Mouse (Mus musculus) gonadal fat pad, adult 2 months (tissue): Measurements from ENCODE around the gene Trp73. TPM values are rescaled to one million over a fixed set of nuclear protein-coding genes. Genes with fewer than 3 reads are reported as not detected.

ENCODE experiments used
- DNase-seq: peaks from one replicate; pipeline ENCODE4 v3.0.0-alpha.2; 2012; ENCODE audit warnings: low read depth
- polyA plus RNA-seq: library from polyadenylated mRNA; depleted of rRNA; stranded (reverse); fragments of >200 nt; gene quantifications from 2 replicates; pipeline ENCODE4 v1.2.3, GENCODE M21; 2012

Trp73 gene
- polyA plus RNA-seq, 1 experiment = 0.82 TPM

DNA sequence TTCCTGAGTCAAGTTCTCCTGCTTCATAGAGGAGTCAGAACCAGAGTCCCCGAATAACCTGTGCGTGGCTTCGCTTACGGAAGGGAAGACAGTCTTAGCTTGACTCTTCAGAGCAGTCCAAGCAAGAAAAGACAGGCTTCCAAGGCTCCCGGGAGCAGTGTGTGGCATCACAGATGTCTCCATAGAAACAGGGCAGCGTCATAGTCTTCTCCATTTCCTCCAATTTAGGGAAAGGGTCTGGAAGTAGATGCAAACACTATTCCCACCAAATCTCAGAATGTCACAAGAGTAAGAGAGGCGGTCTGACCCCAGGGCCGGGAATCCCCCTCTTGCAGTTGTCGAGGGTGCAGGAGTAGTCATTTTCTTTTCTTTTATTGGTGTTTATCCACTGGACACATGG, 97.4 kb downstream of the Trp73 start, which contains the start of gene Ccdc27:
TSS of gene Ccdc27 (minus strand) at position 101 of the 400 bp plus-strand sequence.
- no peak for DNase-seq

DNA sequence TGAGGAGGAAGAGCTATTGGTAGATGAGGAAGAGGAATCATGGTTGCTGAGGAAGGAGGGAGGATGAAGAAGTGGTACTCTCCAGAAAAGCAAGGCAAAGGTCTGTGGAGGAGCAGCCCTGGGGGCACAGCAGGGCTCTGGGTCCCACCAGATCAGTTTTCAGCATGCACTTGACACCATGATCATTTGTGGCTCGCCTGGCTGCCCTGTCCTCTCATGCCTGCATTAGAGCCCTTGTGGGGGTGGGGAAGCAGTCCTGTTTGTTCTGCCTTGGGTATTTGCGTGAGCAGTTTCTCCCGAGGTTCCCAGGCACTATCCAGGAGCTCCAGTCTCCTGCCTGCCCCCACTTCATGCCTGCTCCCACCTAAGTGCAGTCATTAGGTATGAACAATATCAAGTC, 102.9 kb downstream of the Trp73 start:
- no peak for DNase-seq

DNA sequence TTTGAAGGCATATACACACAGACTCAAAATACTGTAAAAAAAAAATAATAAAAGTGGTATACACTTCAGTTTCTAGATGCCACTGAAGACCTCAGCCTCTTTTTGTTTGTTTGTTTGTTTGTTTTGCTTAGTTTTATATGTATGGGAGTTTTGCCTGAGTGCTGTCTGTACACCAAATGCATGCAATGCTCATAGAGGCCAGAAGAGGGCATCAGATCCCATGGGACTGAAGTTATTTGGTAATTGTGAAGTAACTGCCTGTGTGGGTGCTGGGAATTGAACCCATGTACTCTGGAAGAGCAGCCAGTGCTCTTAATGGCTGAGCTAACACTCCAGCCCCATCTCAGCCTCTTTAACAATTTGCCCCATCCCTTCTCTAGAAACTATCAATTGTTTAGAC, 111.4 kb downstream of the Trp73 start:
- no peak for DNase-seq

DNA sequence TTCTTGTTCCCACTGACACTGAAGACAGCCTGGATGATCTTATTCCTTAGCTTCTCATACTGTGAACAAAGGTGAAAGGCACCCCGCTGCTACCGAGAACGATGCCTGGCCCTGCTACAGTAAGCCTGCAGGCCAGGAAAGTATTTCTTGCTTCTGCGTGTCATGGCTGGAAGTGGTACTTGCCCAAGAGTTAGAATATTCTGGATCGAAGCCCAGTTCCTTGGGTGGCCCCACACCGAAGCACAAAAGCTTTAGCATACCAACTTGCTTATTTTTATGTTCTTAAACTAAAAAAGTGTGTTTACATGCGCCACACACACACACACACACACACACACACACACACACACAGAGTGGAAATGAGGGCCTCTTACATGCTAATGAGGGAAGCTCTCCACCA, 111.9 kb downstream of the Trp73 start:
- DNase-seq = no peak

DNA sequence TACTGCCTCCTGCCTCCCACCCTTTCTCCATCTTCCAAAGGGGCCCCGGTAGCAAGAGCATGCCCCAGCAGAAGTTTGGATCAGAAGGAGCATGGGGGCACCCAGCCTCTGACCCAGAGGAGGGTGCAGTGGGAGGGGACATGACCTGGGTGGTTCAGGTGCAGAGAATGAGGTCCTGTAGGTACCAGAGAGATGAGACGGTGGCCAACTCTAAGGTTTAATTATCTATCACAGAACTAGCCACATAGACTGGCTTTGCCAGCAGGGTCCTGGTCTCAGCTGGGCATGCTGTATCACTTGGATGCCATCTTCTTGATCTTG, 113.6 kb downstream of the Trp73 start:
- no peak for DNase-seq

DNA sequence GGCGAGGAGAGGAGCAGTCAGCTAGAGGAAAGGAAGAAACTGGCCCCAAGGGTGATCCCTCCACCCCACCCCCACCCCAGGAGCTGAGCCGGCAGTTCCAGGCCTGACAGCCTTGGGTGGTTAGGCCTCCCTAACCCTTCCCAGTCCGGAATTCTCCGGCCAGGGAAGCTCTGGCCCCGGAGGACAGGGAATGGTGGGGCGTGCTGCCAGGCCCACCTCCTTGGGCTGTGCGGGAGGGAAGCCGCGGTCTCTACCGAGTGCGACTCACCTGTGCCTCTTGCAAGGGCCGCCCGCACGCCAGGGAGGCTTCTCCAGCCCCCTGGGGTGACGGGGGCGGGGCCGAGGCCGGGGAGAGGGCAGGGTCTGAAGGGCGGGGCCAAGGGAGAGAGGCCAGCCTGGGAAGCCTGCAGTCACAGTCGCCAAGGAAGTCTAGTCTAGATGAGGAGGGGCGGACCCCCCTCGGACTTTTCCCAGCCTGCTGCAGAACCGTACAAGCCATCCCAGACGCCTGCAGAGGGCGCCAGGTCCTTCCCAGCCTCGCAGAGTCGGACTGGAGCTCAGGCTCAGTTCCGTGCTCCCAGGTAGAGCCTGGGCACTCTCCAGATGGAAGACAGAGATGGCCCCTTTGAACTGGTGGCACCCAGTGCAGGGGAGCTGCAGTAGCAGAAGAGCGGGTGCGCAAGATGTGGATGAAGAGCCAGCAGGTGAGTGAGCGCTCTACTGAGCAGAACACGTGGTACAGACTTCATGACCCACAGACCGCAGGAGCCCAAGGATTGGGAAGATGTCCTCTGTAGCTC, 114.2 kb downstream of the Trp73 start, which contains the start of gene Smim1:
TSS of gene Smim1 (minus strand) at position 590 of the 800 bp plus-strand sequence.
- DNase-seq = no peak

DNA sequence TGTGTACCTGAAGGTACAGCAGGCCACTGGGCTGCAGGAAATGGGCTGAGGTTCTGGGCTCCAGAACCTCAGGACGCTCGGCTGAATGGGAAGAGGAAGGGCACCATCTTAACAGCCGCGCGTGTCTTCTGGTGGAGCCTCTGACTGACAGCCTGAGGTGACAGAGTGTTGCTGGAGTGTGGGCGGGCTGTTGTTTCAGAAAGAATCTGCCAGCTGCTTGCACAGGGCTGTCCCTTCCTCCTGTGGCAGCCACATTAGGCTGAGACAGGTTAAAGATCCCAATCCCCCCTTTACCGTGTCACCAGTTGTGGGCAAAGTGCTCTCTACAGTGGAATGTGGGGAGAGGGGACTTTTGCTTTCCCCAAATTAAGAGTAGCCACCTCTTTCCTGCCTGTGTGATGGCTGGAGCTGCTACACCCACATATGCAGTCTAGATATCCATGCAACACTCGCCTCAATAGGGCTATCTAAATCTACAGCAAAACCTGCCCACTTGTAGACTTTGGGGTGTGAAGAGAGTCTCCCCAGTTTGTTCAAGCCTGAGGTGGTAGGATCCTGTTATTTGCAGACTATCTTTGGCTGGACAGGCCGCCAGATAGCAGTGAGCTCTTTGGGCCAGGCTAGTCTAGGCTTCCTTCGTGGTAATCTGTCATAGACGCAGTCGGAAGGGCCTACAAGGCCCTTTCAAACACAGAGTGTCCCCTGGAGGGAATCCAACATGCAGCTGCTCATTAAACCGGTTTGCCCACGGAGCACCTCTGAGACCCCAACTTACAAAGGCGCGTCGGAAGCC, 115.1 kb downstream of the Trp73 start:
- no peak for DNase-seq

DNA sequence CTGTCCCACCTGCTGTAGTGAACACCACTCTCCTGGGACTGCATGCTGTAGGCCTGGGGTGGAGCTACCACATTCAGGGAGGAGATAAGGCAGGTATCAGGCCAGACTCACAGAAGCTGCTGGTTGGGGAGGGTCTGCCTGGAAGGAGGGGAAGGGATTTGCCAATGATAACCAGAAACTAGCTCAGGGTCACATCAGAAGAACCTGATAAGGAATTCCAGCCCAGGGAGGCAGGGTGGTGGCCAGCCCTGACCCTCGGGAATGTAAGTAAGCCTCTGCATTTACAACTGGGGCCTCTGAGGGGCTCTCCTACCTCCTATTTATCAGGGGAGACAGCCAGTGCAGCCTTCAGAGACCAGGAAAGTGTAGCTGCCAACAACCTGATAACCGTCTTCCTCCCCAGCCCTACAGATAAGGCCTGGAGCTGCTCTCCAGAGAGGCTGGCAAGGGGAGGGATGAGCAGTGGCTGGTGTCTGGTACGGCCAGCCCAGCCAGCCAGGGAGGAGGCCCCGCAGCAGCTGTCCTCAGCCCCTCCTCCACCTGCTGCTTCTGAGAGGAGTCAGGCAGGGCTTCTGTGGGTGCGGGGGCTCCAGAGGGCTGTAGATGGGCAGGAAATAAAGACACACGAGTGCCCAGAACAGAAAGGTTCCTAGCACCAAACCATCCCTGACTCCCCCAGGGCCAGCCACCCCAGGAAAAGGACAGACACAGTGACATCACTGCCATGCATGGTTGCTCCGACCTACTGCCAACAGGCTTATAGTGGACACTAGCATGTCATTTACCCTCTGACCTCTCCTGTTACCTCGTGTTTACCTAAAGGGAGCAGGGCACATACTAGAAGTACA, 116.0 kb downstream of the Trp73 start:
- DNase-seq = no peak

DNA sequence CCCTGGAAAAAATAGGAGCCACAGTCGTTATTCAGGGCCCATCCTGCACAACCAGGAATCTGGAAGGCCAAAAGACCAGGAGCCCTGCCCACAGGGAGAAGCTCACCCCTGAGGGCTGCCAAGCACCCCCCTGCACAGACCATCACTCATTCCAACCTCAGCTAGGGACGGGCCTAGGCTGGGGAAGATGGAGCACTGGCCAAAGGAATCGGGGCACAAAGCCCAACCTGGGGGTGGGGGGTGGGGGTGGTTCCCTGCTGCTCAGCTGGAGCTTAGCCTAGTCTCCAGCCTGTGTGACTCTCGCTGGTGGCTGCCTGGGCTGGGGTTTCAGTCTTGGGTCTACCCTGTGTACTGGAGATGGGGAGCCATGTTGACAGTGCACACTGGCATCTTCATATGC, 117.2 kb downstream of the Trp73 start:
- no peak for DNase-seq

DNA sequence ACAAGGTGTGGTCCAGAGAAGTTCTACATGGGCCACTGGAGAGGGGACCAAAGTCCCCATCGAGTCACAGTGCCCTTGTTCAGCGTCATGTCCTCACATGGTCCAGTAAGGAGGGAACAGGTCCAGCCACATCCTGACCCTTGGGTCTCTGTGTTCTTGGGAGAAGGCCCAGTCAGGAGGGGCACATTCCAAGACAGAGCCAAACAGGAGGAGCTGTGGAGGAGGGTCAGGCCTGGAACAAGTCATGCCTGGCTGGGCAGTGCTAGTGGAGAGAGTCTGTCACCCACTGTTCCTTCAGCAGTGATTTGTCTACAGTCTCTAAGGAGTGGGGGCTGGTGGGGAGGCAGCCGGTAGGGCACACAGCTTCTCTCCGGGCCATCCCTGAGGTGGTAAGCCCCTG, 117.6 kb downstream of the Trp73 start:
- no peak for DNase-seq

DNA sequence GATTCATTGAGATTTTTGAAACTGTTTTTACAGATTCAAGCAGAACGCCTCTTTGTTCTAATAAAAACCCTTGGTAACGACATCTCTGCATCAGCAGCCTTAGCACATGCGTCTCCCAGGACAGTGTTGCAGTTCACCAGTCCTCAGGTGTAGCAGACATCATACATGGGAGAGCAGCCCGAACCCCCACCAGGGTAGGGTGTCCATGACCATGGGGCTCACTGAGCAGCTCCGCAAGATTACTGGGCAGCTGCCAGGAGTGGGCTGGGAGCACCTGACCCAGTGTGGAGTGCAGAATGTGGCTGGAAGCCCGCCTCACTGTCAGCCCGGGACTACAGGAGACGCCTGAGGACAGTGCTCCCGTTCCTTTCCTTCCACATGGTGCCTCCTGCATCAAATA, 118.6 kb downstream of the Trp73 start:
- no peak for DNase-seq

DNA sequence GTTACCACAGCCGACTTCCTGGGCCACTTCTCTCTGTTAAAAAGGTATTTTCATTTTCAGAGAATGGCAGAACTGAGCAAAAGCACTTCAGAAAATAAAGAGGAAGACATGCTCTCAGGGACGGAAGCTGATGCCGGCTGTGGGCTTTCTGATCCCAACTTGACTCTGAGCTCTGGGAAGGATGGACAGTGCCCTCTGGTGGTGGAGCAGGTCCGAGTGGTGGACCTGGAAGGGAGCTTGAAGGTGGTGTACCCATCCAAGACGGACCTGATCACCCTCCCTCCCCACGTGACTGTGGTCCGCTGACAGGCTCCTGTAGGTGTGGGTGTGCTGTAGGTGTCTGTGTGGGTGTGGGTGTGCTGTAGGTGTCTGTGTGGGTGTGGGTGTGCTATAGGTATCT, 120.4 kb downstream of the Trp73 start:
- no peak for DNase-seq

DNA sequence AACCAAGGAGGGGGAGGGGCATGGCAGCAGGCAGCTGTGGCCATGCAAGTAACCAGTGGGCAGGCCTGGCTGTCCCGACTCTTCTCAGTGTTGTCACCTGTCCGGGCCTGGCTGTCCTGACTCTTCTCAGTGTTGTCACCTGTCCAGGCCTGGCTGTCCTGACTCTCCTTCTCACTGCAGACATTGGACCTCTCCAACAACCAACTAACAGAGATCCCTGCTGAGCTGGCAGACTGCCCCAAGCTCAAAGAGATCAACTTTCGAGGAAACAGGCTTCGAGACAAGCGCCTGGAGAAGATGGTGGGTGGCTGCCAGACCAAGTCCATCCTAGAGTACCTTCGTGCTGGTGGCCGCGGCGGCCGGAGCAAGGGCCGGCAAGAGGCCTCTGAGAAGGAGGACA, 124.5 kb downstream of the Trp73 start:
- DNase-seq = no peak

DNA sequence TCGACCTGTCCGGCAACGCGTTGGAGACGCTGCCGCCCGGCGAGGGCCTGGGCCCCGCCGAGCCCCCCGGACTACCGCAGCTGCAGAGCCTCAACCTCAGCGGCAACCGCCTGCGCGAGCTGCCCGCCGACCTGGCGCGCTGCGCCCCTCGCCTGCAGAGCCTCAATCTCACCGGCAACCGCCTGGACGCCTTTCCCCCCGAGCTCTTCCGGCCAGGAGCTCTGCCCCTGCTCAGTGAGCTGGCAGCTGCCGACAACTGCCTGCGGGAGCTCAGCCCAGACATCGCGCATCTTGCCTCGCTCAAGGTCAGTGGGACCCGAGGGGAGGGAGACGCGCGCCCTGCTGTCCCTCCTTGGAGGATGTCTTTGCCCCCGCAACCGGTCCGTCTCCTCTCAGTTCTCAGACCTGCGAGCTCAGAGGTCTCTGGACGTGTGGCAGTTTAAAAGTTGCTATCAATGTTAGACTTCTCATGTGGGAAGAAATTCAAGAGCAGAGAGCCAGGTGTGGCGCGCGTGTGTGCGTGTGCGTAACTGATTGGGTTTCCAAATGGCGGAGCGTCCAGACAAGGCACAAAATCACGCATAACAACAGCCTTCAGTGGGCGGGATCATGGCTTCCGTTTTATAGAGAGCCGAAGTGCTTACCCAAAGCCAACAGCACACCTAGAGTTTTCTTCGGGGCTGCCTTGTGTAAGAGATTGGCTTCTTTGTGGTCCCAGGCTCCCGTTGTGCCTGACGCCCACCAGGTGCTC, 127.7 kb downstream of the Trp73 start:
- DNase-seq = no peak

DNA sequence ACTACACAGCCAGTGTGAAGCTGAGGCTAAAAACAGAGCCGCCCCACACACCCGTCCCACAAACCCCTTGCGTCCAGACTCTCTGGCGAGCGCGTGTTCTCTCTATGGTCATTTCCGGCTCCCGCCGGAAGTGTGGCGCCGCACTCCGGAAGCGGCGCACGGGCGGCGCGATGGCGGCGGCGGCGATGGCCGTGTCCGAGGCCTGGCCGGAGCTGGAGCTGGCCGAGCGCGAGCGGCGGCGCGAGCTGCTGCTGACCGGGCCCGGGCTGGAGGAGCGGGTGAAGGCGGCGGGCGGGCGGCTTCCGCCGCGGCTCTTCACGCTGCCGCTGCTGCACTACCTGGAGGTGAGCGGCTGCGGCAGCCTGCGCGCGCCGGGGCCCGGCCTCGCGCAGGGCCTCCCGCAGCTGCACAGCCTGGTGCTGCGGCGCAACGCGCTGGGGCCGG, 128.3 kb downstream of the Trp73 start, which contains the start of gene Lrrc47:
TSS of gene Lrrc47 (plus strand) at position 86 of the 444 bp plus-strand sequence.
- DNase-seq = no peak

DNA sequence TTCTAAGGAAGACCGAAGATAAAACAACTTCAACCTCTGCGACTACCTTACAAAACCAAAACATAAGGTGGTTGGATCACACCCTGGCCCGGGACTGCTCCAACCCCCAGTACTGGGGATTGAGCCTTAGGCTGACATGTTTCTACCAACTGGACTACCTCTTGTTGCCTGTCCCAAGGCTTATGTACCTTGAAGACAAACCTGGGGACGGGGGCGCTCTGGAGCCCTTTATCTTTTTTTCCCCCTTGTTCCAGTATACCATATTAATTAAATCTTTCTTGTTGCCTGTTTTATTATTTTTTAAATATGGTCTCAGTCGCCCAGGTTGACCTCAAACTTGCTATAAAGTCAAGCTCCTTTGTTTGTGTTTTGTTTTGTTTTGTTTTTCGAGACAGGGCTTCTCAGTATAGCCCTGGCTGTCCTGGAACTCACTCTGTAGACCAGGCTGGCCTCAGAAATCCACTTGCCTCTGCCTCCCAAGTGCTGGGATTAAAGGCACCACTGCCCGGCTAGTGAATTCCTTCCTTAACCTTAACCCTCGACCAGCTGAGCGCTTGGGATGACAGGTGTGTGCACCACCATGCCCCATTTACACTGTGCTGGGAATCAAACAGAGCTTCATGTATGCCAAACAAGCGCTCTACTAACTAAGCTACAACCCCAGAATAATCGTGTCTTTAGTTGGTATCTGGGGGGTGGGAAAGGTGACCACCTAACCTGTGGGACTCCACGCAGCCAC, 128.9 kb downstream of the Trp73 start:
- no peak for DNase-seq

DNA sequence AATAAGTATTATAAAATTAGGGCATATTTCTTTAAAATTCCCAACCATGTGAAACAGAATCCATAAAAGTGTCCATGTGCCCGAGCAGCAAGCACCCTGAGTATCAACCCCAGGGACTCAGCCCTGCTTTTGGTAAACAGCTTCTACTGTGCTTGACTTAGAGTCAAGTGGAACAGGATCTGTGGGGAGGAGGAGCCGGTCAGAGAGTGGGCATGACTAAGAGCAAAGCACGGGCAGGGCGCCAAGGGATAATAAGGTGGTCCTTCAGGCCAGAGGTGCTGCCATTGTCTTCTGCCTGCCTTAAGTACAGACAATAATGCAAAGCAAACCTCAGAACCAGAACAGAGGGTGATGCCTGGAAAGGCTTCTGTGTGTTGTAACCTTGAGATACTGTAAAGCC, 132.2 kb downstream of the Trp73 start:
- no peak for DNase-seq

DNA sequence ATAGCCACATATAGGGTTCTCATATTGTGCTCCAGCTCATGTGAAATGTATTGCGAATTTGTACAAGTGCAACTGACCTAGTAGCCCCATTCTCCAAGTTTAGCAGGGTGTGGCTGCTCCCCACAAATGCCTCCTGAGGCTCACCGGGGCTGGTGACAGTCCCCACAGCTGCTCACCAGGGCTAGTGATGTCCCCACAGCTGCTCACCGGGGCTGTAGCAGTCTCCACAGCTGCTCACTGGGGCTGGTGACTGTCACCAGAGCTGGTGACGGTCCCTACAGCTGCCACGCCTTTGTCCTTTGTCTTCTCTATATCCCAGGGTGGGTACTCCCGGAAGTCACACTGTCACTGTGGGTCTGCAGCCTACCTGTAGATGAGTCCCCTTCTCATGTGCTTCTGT, 133.7 kb downstream of the Trp73 start:
- DNase-seq = no peak
